Mouse (Mus musculus) MEL (cell line): ENCODE measurements around the gene Anapc15-ps. TPM values are rescaled to one million over a fixed set of nuclear protein-coding genes. Genes with fewer than 3 reads are reported as not detected.

Experiments used
- DNase-seq: peaks from one replicate; pipeline ENCODE4 v3.0.0; 2011; ENCODE audit warnings: low read depth, low spot score
- H3K27ac ChIP-seq: 2 replicates; pipeline ENCODE4 v1.5.1; 2012; ENCODE audit warnings: low read depth, mild to moderate bottlenecking, control low read depth, low read length, moderate library complexity; ENCODE audit not compliant: control insufficient read depth
- H3K27me3 ChIP-seq, 2 experiments: fragments of 150-350 bp in 1 of 2; sonication (generic) in 1 of 2; 2 replicates each; pipeline ENCODE4 v1.6.1; 2012; ENCODE audit warnings: low read length in 2 of 2, mild to moderate bottlenecking in 2 of 2, improper control_type of control experiment in 1 of 2, moderate library complexity in 1 of 2; ENCODE audit not compliant: insufficient read depth in 2 of 2, control insufficient read depth in 1 of 2
- H3K36me3 ChIP-seq, 2 experiments: 2 replicates each; pipeline ENCODE4 v1.6.1; 2012 to 2014; ENCODE audit warnings: low read length in 2 of 2, improper control_type of control experiment in 1 of 2, inconsistent platforms in 1 of 2, mild to moderate bottlenecking in 1 of 2; ENCODE audit not compliant: insufficient read depth in 2 of 2, control insufficient read depth in 1 of 2
- H3K4me1 ChIP-seq, 2 experiments: fragments of 150-350 bp in 1 of 2; sonication (generic) in 1 of 2; 2 replicates each; pipeline ENCODE4 v1.6.1; 2012; ENCODE audit warnings: low read length in 2 of 2, improper control_type of control experiment in 1 of 2, mild to moderate bottlenecking in 1 of 2; ENCODE audit not compliant: insufficient read depth in 2 of 2, control insufficient read depth in 1 of 2
- H3K4me3 ChIP-seq, 2 experiments: fragments of 150-350 bp in 1 of 2; sonication (generic) in 1 of 2; 2 replicates each; pipeline ENCODE4 v1.5.1; 2012; ENCODE audit warnings: low read depth in 2 of 2, low read length in 2 of 2, mild to moderate bottlenecking in 2 of 2, moderate library complexity in 2 of 2, control low read depth in 1 of 2, improper control_type of control experiment in 1 of 2; ENCODE audit not compliant: control insufficient read depth in 1 of 2, insufficient read depth in 1 of 2
- H3K79me2 ChIP-seq: 2 replicates; pipeline ENCODE4 v1.6.1; 2012; ENCODE audit warnings: mild to moderate bottlenecking, low read length, moderate library complexity; ENCODE audit not compliant: control insufficient read depth, poor library complexity, insufficient read depth
- H3K9ac ChIP-seq: 2 replicates; pipeline ENCODE4 v1.6.1; 2012; ENCODE audit warnings: low read depth, mild to moderate bottlenecking, control low read depth, low read length, moderate library complexity; ENCODE audit not compliant: control insufficient read depth, poor library complexity, severe bottlenecking
- H3K9me3 ChIP-seq: fragments of 150-350 bp; sonication (generic); replicated peaks from 2 replicates; pipeline ENCODE4 v1.6.1; 2012; ENCODE audit warnings: mild to moderate bottlenecking, low read length, improper control_type of control experiment, moderate library complexity; ENCODE audit not compliant: insufficient read depth
- BHLHE40 ChIP-seq: IDR thresholded peaks from 2 replicates; pipeline ENCODE4 v1.6.1; 2012; ENCODE audit warnings: low read depth, mild to moderate bottlenecking, inconsistent platforms, low read length, improper control_type of control experiment, borderline replicate concordance
- CHD2 ChIP-seq: IDR thresholded peaks from 2 replicates; pipeline ENCODE4 v1.6.1; 2011; ENCODE audit warnings: low read length, improper control_type of control experiment
- E2F4 ChIP-seq: IDR thresholded peaks from 2 replicates; pipeline ENCODE4 v1.6.1; 2011; ENCODE audit warnings: low read depth, low read length, improper control_type of control experiment, borderline replicate concordance
- ELF1 ChIP-seq: IDR thresholded peaks from 2 replicates; pipeline ENCODE4 v1.6.1; 2014; ENCODE audit warnings: low read depth, mild to moderate bottlenecking, inconsistent platforms, low read length, improper control_type of control experiment, moderate library complexity
- EP300 ChIP-seq, 2 experiments: IDR thresholded peaks; 2 replicates each; pipeline ENCODE4 v1.6.1; 2011; ENCODE audit warnings: improper control_type of control experiment in 2 of 2, low read length in 2 of 2, low read depth in 1 of 2, mild to moderate bottlenecking in 1 of 2
- GABPA ChIP-seq: IDR thresholded peaks from 2 replicates; pipeline ENCODE4 v1.6.1; 2012; ENCODE audit warnings: low read depth, mild to moderate bottlenecking, inconsistent platforms, low read length, improper control_type of control experiment, moderate library complexity
- HCFC1 ChIP-seq: IDR thresholded peaks from 2 replicates; pipeline ENCODE4 v1.6.1; 2012; ENCODE audit warnings: low read depth, mild to moderate bottlenecking, inconsistent platforms, low read length, improper control_type of control experiment, moderate library complexity
- KAT2A ChIP-seq: conservative IDR thresholded peaks from 2 replicates; pipeline ENCODE4 v1.6.1; 2012; ENCODE audit warnings: low read depth, low read length, improper control_type of control experiment, inconsistent platforms
- MXI1 ChIP-seq: IDR thresholded peaks from 2 replicates; pipeline ENCODE4 v1.6.1; 2011; ENCODE audit warnings: mild to moderate bottlenecking, low read depth, low read length, improper control_type of control experiment
- MYB ChIP-seq: IDR thresholded peaks from 2 replicates; pipeline ENCODE4 v1.6.1; 2011; ENCODE audit warnings: mild to moderate bottlenecking, low read depth, low read length, improper control_type of control experiment
- NELFE ChIP-seq: IDR thresholded peaks from 2 replicates; pipeline ENCODE4 v1.6.1; 2011; ENCODE audit warnings: low read depth, low read length, improper control_type of control experiment
- NRF1 ChIP-seq: IDR thresholded peaks from 2 replicates; pipeline ENCODE4 v1.6.1; 2014; ENCODE audit warnings: low read depth, mild to moderate bottlenecking, inconsistent platforms, low read length, improper control_type of control experiment, moderate library complexity; ENCODE audit not compliant: poor library complexity, insufficient read depth, severe bottlenecking
- POLR2A ChIP-seq, 2 experiments: IDR thresholded peaks; 2 replicates each; pipeline ENCODE4 v1.6.1; 2011 to 2012; ENCODE audit warnings: low read length in 2 of 2, mild to moderate bottlenecking in 2 of 2, control low read depth in 1 of 2, improper control_type of control experiment in 1 of 2, low read depth in 1 of 2, moderate library complexity in 1 of 2; ENCODE audit not compliant: control insufficient read depth in 1 of 2, insufficient read depth in 1 of 2, poor library complexity in 1 of 2
- POLR2AphosphoS5 ChIP-seq: IDR thresholded peaks from 2 replicates; pipeline ENCODE4 v1.6.1; 2012; ENCODE audit warnings: low read depth, borderline replicate concordance, mild to moderate bottlenecking, inconsistent platforms, low read length, moderate library complexity, mixed read lengths
- RAD21 ChIP-seq: IDR thresholded peaks from 2 replicates; pipeline ENCODE4 v1.6.1; 2011; ENCODE audit warnings: mild to moderate bottlenecking, low read depth, low read length, improper control_type of control experiment
- RCOR1 ChIP-seq: IDR thresholded peaks from 2 replicates; pipeline ENCODE4 v1.6.1; 2012; ENCODE audit warnings: low read depth, mild to moderate bottlenecking, inconsistent platforms, low read length, improper control_type of control experiment
- TAL1 ChIP-seq: IDR thresholded peaks from 2 replicates; pipeline ENCODE4 v1.6.1; 2012; ENCODE audit warnings: mild to moderate bottlenecking, inconsistent platforms, low read length, moderate library complexity, mixed read lengths
- TBP ChIP-seq: IDR thresholded peaks from 2 replicates; pipeline ENCODE4 v1.8.0; 2011; ENCODE audit warnings: low read depth, low read length, improper control_type of control experiment
- UBTF ChIP-seq: IDR thresholded peaks from 2 replicates; pipeline ENCODE4 v1.6.1; 2012; ENCODE audit warnings: low read depth, mild to moderate bottlenecking, inconsistent platforms, low read length, improper control_type of control experiment, moderate library complexity, borderline replicate concordance; ENCODE audit not compliant: insufficient read depth
- USF1 ChIP-seq: IDR thresholded peaks from 2 replicates; pipeline ENCODE4 v1.6.1; 2014; ENCODE audit warnings: low read depth, mild to moderate bottlenecking, inconsistent platforms, low read length, improper control_type of control experiment, moderate library complexity
- ZNF384 ChIP-seq: IDR thresholded peaks from 2 replicates; pipeline ENCODE4 v1.6.1; 2012; ENCODE audit warnings: low read depth, mild to moderate bottlenecking, inconsistent platforms, low read length, improper control_type of control experiment
- polyA plus RNA-seq, 2 experiments: library from polyadenylated mRNA; stranded (reverse) in 1 of 2; unstranded in 1 of 2; fragments of >175 nt in 1 of 2; fragments of >200 nt in 1 of 2; gene quantifications; 2 replicates each; pipeline versions ENCODE4 v1.2.1 to v1.2.4; 2012; ENCODE audit warnings: low replicate concordance in 2 of 2, low read depth in 1 of 2; ENCODE audit not compliant: insufficient read length in 2 of 2, insufficient read depth in 1 of 2, missing spikeins in 1 of 2
- total RNA-seq: library from RNA; depleted of rRNA; stranded (reverse); fragments of 300-350 nt; gene quantifications from 2 replicates; pipeline ENCODE4 v1.2.3, GENCODE M21; 2012

The Anapc15-ps gene
- total and polyA plus RNA-seq, 3 experiments = 0.31 TPM; not detected in 2

GRCm38 (mm10) chr10:95709143-95709880 lies 36.1 kb upstream of the Anapc15-ps start:
- Histone ChIP-seq H3K27me3 (no peaks in the 10 kb centered on the region; a peak in 1 of 4 replicates), H3K36me3 (no peaks in the 10 kb centered on the region), H3K4me3 (no peak overlapping the region), H3K4me1 (no peaks in the 10 kb centered on the region), H3K79me2 (no peaks in the 10 kb centered on the region), H3K9ac (no peak overlapping the region), H3K27ac (no peak overlapping the region), H3K9me3 (no peaks in the 10 kb centered on the region)
- DNase-seq = no peak
- TF ChIP-seq ZNF384 (no peak), CHD2 (no peak), UBTF (no peak)

GRCm38 (mm10) chr10:95708001-95708400 lies 34.8 kb upstream of the Anapc15-ps start:
- no peaks in the 10 kb centered on the region for H3K79me2 ChIP-seq
- no peaks in the 10 kb centered on the region for H3K9me3 ChIP-seq
- no peak for DNase-seq
- H3K36me3 ChIP-seq = no peaks in the 10 kb centered on the region
- TF ChIP-seq POLR2A (IDR thresholded peaks at IDR 0.05; ENCODE audit: control insufficient read depth in 1 of 2, insufficient read depth in 1 of 2, low read depth in 1 of 2, low read length in 2 of 2, poor library complexity in 1 of 2) = no peak
- no peak for TF ChIP-seq RCOR1
- no peak for TF ChIP-seq ELF1
- no peak for TF ChIP-seq HCFC1
- TF ChIP-seq NELFE = no peak
- TF ChIP-seq, all 39 proteins: peak for 0
- Histone ChIP-seq H3K4me3 (no peak overlapping the region), H3K27me3 (no peaks in the 10 kb centered on the region; a peak in 1 of 4 replicates), H3K4me1 (no peaks in the 10 kb centered on the region), H3K27ac (no peak overlapping the region), H3K9ac (no peak overlapping the region)

- H3K4me3 ChIP-seq = no peak overlapping the region
- H3K9me3 ChIP-seq = no peaks in the 10 kb centered on the region
- no peaks in the 10 kb centered on the region for H3K4me1 ChIP-seq
- TF ChIP-seq POLR2AphosphoS5 = no peak
- TF ChIP-seq E2F4 = no peak
- TF ChIP-seq RAD21 = no peak
- no peak for TF ChIP-seq GABPA
- no peak for TF ChIP-seq NRF1
- TF ChIP-seq TBP = no peak
- no peak for TF ChIP-seq BHLHE40
- TF ChIP-seq KAT2A = no peak
- no peak for TF ChIP-seq USF1
- TF ChIP-seq MYB = no peak
- no peak for TF ChIP-seq POLR2A (IDR thresholded peaks at IDR 0.05; ENCODE audit: control insufficient read depth in 1 of 2, insufficient read depth in 1 of 2, low read depth in 1 of 2, low read length in 2 of 2, poor library complexity in 1 of 2)
- TF ChIP-seq EP300 (IDR thresholded peaks at IDR 0.05; ENCODE audit: low read depth in 1 of 2, low read length in 2 of 2) = no peak
- no peak for TF ChIP-seq CHD2
- TF ChIP-seq TAL1 = no peak
- no peak for TF ChIP-seq MXI1
- no peak for DNase-seq
- H3K79me2 ChIP-seq = no peaks in the 10 kb centered on the region
- H3K9ac ChIP-seq = no peak overlapping the region
- H3K36me3 ChIP-seq = no peaks in the 10 kb centered on the region
- H3K27ac ChIP-seq = no peak overlapping the region
- H3K27me3 ChIP-seq = no peaks in the 10 kb centered on the region; a peak in 1 of 4 replicates
Measured at GRCm38 (mm10) chr10:95706867-95707266, 33.6 kb upstream of the Anapc15-ps start.
